Mouse (Mus musculus) intestine, embryonic 14.5 days (tissue): ENCODE data around the gene Apobec3. TPM values are rescaled to one million over a fixed set of nuclear protein-coding genes. Genes with fewer than 3 reads are reported as not detected.
"Not testable (repeated sequence)": the region's sequence is repeated elsewhere in the genome, so short reads cannot be mapped to it uniquely, and the experiment has no call there.

ENCODE experiments used
- ATAC-seq: fragments of 200-750 bp; cut with Nextera tagmentation; replicated peaks from 2 replicates; pipeline ENCODE4 v1.8.0; 2017; ENCODE audit warnings: low read depth, moderate number of reproducible peaks, moderate TSS enrichment, moderate library complexity; ENCODE audit not compliant: low FRiP score, low TSS enrichment
- DNase-seq: peaks from one replicate; pipeline ENCODE4 v3.0.0-alpha.2; 2018; ENCODE audit warnings: low spot score
- H3K27ac ChIP-seq: fragments of 300-500 bp; sonication (generic); 2 replicates; pipeline ENCODE4 v1.5.1; 2014; ENCODE audit warnings: low read depth, mild to moderate bottlenecking, control low read depth
- H3K27me3 ChIP-seq: fragments of 300-500 bp; sonication (generic); replicated peaks from 2 replicates; pipeline ENCODE4 v1.6.1; 2014; ENCODE audit warnings: low read length, control low read depth; ENCODE audit not compliant: control insufficient read depth, insufficient read depth
- H3K36me3 ChIP-seq: fragments of 300-500 bp; sonication (generic); 2 replicates; pipeline ENCODE4 v1.6.1; 2014; ENCODE audit warnings: low read length, control low read depth; ENCODE audit not compliant: control insufficient read depth, insufficient read depth
- H3K4me1 ChIP-seq: fragments of 300-500 bp; sonication (generic); replicated peaks from 2 replicates; pipeline ENCODE4 v1.6.1; 2014; ENCODE audit warnings: low read length, control low read depth, mixed read lengths; ENCODE audit not compliant: control insufficient read depth, insufficient read depth
- H3K4me2 ChIP-seq: fragments of 300-500 bp; sonication (generic); 2 replicates; pipeline ENCODE4 v1.6.1; 2014; ENCODE audit warnings: low read length
- H3K4me3 ChIP-seq: fragments of 300-500 bp; sonication (generic); 2 replicates; pipeline ENCODE4 v1.5.1; 2014; ENCODE audit warnings: low read depth, low read length, control low read depth, mixed read lengths
- H3K9ac ChIP-seq: fragments of 300-500 bp; sonication (generic); 2 replicates; pipeline ENCODE4 v1.6.1; 2014; ENCODE audit warnings: mild to moderate bottlenecking, low read length
- H3K9me3 ChIP-seq: fragments of 300-500 bp; sonication (generic); 2 replicates; pipeline ENCODE4 v1.6.1; 2016; ENCODE audit warnings: low read length, control low read depth; ENCODE audit not compliant: control insufficient read depth
- WGBS: fragments of 180-500 bp; shearing (Covaris S2); extraction: QIAGEN DNeasy Blood & Tissue Kit; methylation state at CpG from one replicate; pipeline ENCODE4 v1.1.7; 2014; 5-methylcytosine and 5-hydroxymethylcytosine counted together
- polyA plus RNA-seq: library from polyadenylated mRNA; unstranded; fragments of >200 nt; fragmentation: Nextera tagmentation; extraction: Ambion mirVana; gene quantifications from 2 replicates; pipeline ENCODE4 v1.2.1, GENCODE M21; 2014

Gene Apobec3
- polyA plus RNA-seq, 1 experiment from 2014 or later = 11.3 TPM

- Histone ChIP-seq H3K9me3 (no peaks in the 10 kb centered on the region), H3K36me3 (no peaks in the 10 kb centered on the region), H3K27ac (no peak overlapping the region), H3K9ac (no peak overlapping the region), H3K4me1 (no peaks in the 10 kb centered on the region), H3K4me3 (no peak overlapping the region), H3K4me2 (no peak overlapping the region), H3K27me3 (no peaks in the 10 kb centered on the region)
- no peak for DNase-seq
- WGBS = 78% methylated on average over 6 of the region's 6 CpGs
- no peak for ATAC-seq
Measured at GRCm38 (mm10) chr15:79899828-79900510, 8.5 kb downstream of the Apobec3 start.

- ATAC-seq (no peak), DNase-seq (no peak)
- no peaks in the 10 kb centered on the region for H3K36me3 ChIP-seq
- no peaks in the 10 kb centered on the region for H3K4me1 ChIP-seq
- H3K27ac ChIP-seq = no peak overlapping the region
- H3K4me3 ChIP-seq = no peak overlapping the region
- H3K9ac ChIP-seq = no peak overlapping the region
- H3K9me3 ChIP-seq = no peaks in the 10 kb centered on the region
- H3K4me2 ChIP-seq = no peak overlapping the region
- no peaks in the 10 kb centered on the region for H3K27me3 ChIP-seq
- 76% methylated on average over 7 of the region's 7 CpGs for WGBS
Measured at GRCm38 (mm10) chr15:79900751-79901150, 9.3 kb downstream of the Apobec3 start.

- Histone ChIP-seq H3K9ac (no peak overlapping the region), H3K4me3 (no peak overlapping the region), H3K36me3 (no peaks in the 10 kb centered on the region), H3K27me3 (no peaks in the 10 kb centered on the region), H3K27ac (no peak overlapping the region), H3K4me1 (no peaks in the 10 kb centered on the region), H3K9me3 (no peaks in the 10 kb centered on the region), H3K4me2 (no peak overlapping the region)
- DNase-seq (no peak), ATAC-seq (no peak)
- WGBS = 87% methylated on average over 2 of the region's 2 CpGs
Measured at GRCm38 (mm10) chr15:79901399-79901798, 9.9 kb downstream of the Apobec3 start.

GRCm38 (mm10) chr15:79903081-79903480 is 11.6 kb downstream of the Apobec3 start:
- not testable (repeated sequence) for H3K9ac ChIP-seq, H3K4me3 ChIP-seq, H3K4me1 ChIP-seq, H3K9me3 ChIP-seq, H3K27me3 ChIP-seq, DNase-seq, H3K27ac ChIP-seq, ATAC-seq, H3K36me3 ChIP-seq, H3K4me2 ChIP-seq
- 93% methylated on average over 8 of the region's 8 CpGs for WGBS

GRCm38 (mm10) chr15:79903963-79904362 is 12.5 kb downstream of the Apobec3 start:
- Histone ChIP-seq H3K4me1 (no peaks in the 10 kb centered on the region), H3K9me3 (no peaks in the 10 kb centered on the region), H3K36me3 (no peaks in the 10 kb centered on the region), H3K27ac (no peak overlapping the region), H3K4me2 (no peak overlapping the region), H3K4me3 (no peak overlapping the region), H3K9ac (no peak overlapping the region), H3K27me3 (no peaks in the 10 kb centered on the region)
- DNase-seq (no peak), ATAC-seq (no peak)

- not testable (repeated sequence) for H3K4me1 ChIP-seq, H3K27me3 ChIP-seq, H3K9ac ChIP-seq, DNase-seq, ATAC-seq, H3K4me2 ChIP-seq, H3K36me3 ChIP-seq, H3K4me3 ChIP-seq, H3K9me3 ChIP-seq, H3K27ac ChIP-seq
- WGBS = 82% methylated on average over 11 of the region's 11 CpGs
Measured at GRCm38 (mm10) chr15:79904678-79905077, 13.2 kb downstream of the Apobec3 start.

GRCm38 (mm10) chr15:79905211-79905610 is 13.8 kb downstream of the Apobec3 start:
- Histone ChIP-seq H3K4me1 (no peaks in the 10 kb centered on the region), H3K27me3 (no peaks in the 10 kb centered on the region), H3K9me3 (no peaks in the 10 kb centered on the region), H3K36me3 (no peaks in the 10 kb centered on the region), H3K9ac (no peak overlapping the region), H3K27ac (no peak overlapping the region), H3K4me3 (no peak overlapping the region), H3K4me2 (no peak overlapping the region)
- no peak for ATAC-seq
- no peak for DNase-seq
- WGBS = 66% methylated on average over 12 of the region's 12 CpGs

GRCm38 (mm10) chr15:79906855-79907254 is 15.4 kb downstream of the Apobec3 start:
- WGBS = 32% methylated on average over 14 of the region's 14 CpGs
- Histone ChIP-seq H3K36me3 (no peaks in the 10 kb centered on the region), H3K27me3 (no peaks in the 10 kb centered on the region), H3K4me2 (no peak overlapping the region), H3K4me3 (no peak overlapping the region), H3K9ac (no peak overlapping the region), H3K4me1 (no peaks in the 10 kb centered on the region), H3K27ac (no peak overlapping the region), H3K9me3 (no peaks in the 10 kb centered on the region)
- no peak for DNase-seq
- 0 out of 2 replicates have a peak, but pooled peaks have one; percentile 53 for ATAC-seq

- not testable (repeated sequence) for H3K36me3 ChIP-seq, H3K9ac ChIP-seq, H3K27ac ChIP-seq, H3K4me3 ChIP-seq, H3K4me1 ChIP-seq, H3K9me3 ChIP-seq, H3K27me3 ChIP-seq, DNase-seq, ATAC-seq, H3K4me2 ChIP-seq
- 93% methylated on average over 3 of the region's 3 CpGs for WGBS
Measured at GRCm38 (mm10) chr15:79909006-79909405, 17.5 kb downstream of the Apobec3 start.
